Mouse (Mus musculus) natural killer cell, adult 2 months (primary cell): Measurements from ENCODE around the gene Mcpt2.
A peak's percentile ranks its signal among the peaks of the same experiment; 100 is the strongest.
"Not testable (repeated sequence)": the region's sequence is repeated elsewhere in the genome, so short reads cannot be mapped to it uniquely, and the experiment has no call there.

Experiments
- DNase-seq, 2 experiments: peaks; one replicate each; pipeline ENCODE4 v3.0.0; 2022; ENCODE audit warnings: low spot score in 2 of 2

Mcpt2 gene

DNA sequence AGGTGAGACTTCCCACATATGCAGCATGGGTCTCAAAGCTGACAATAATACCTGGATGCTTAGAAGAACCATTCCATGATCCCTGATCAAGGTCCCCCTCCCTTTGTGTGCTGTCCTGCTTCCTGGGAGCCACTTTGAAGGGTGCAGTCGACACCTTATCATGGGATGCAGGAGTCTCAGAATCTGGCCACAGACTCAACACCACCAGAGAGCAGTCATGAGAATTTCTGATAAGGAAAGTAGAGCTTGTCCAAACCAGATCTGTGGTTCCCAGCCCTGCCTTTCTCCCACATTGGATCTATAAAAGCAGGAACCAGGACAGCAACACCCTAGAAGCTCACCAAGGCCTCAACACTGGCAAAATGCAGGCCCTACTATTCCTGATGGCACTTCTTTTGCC, at the start of gene Mcpt2:
Gene Mcpt2 (plus strand): TSS at position 250 of the 400 bp plus-strand sequence.
- not testable (repeated sequence) for DNase-seq

DNA sequence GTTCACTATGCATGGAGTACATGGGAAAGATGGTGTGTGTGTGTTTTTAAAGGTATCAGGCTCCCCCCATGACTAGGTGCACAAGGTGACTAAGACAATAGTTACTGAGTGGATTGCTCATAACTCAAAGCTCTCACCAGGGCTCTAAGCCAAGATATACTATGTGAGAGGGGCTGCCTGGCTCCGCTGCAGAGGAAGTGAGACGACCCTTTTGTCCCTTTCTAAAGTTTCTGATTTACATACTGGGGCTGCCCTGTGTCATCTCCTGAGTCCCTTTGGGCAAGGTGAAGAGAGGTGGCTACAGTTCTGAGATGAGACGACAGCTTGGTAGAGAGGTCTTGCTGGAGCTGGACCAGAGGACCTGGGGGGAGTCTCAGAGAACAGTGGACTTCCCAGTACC, 28.7 kb upstream of the Mcpt2 start:
- no peak for DNase-seq

DNA sequence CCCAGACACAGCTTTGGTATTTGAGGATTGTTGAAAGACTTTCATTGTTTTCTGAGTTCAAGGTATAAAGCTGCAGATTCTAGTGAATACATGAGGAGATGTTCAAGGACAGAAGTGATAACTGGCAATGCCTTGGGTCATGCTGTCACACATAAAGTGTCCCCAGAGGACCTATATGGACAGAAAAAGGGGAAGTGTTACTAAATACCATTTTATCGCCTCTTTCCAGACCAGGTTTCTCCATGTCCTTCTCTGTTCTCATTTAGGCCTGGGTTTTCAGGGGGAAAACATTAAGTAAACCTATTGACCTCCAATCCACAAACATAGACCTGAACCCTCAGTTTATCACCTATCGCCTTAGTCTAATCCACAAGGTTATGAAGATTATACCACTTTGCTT, 27.9 kb upstream of the Mcpt2 start:
- DNase-seq, result no peak

DNA sequence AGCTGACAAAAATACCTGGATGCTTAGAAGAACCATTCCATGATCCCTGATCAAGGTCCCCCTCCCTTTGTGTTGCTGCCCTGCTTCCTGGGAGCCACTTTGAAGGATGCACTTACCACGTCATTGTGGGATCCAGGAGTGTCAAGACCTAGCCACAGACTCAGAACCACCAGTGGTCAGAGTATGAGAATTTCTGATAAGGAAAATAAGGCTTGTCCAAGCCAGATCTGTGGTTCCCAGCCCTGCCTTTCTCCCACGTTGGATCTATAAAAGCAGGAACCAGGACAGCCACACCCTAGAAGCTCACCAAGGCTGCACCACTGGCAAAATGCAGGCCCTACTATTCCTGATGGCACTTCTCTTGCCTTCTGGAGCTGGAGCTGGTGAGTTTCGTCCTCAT, 24.2 kb upstream of the Mcpt2 start, which contains the start of gene Mcpt1:
Gene Mcpt1 (plus strand): TSS at position 301 of the 400 bp plus-strand sequence.
- not testable (repeated sequence) for DNase-seq

DNA sequence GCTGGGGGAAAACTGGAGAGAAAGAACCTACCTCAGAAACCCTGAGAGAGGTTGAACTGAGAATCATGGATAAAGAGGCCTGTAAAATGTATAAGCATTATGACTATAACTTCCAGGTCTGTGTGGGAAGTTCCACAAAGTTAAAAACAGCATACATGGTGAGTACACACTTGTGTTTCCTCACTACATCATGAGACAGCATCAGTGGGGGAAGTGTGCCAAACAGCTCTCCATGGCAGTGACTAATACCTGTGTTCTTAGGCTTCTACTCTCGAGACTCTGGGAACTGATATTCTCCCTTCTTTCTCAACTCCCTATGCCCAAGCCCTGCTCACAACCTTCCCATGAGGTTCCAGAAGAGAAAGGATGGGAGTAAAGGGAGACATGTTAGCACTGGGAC, 22.4 kb upstream of the Mcpt2 start:
- DNase-seq, result no peak

DNA sequence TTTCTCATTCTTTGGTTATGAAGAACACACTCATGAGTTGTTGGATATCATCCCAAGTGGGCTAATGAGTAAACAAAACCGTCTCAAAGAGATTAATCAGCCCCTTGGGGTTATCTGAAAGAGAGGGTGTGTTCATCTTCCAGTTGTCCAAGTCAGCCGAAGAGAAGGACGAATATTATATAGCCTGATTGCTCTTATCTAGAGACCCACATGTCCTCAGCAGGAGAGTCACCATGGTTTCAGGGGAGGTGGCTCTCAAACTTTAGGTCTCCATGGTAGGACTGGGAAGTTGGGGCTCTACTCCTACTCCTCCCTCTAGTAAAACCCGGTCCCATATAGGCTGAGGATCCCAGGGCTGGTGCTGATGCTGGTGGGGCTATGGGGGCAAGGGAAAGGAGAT, 20.5 kb upstream of the Mcpt2 start:
- DNase-seq, result not testable (repeated sequence)

DNA sequence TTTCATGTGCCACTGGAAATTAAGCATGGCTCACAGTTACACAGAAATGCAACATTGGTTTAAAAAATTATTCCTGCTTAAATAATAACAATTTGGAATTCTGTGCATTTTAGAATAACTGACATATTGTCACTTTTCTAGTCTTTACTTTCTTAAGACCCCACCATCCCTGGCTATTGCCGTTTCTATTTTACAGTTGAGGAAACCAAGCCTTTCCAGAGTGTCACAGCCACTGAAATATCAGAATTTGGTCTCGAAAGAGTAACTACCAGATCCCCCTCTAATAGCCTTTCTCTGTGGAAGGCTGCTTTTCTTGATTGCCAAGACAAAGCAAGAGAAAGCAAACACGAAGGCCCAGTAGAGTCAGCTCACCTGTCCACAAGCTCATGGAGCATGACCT, 11.4 kb upstream of the Mcpt2 start, which contains the start of gene Mcpt9:
Gene Mcpt9 (minus strand): TSS at position 101 of the 400 bp plus-strand sequence.
- not testable (repeated sequence) for DNase-seq

DNA sequence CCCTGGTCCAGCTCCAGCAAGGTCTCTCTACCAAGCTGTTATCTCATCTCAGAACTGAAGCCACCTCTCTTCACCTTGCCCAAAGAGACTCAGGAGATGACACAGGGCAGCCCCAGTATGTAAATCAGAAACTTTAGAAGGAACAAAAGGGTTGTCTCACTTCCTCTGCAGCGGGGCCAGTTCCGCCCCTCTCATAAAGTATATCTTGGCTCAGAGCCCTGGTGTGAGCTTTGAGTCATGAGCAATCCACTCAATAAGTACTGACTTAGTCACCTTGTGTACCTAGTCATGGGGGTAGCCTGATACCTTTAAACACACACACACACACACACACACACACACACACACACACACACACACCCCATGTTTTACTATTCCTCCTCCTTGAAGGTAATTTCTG, 7.4 kb upstream of the Mcpt2 start:
- no peak for DNase-seq

DNA sequence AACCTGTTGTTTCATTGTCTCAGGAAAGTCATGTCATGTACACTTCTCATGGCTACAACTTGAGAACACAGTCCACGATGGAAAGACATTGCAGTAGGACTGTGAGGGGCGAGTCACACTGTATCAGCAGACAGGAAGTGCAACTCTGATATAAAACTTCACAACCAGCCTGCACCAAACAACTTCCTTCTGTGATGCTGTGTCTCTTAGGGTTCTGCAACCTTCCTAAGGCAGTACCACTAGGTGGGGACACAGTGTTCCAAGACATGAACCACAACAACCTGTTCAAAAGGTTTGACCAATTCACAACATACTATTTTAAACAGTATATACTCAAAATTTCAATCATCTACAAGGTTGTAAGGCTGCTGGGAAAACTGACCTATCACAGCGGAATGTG, 13.6 kb downstream of the Mcpt2 start:
- no peak for DNase-seq

DNA sequence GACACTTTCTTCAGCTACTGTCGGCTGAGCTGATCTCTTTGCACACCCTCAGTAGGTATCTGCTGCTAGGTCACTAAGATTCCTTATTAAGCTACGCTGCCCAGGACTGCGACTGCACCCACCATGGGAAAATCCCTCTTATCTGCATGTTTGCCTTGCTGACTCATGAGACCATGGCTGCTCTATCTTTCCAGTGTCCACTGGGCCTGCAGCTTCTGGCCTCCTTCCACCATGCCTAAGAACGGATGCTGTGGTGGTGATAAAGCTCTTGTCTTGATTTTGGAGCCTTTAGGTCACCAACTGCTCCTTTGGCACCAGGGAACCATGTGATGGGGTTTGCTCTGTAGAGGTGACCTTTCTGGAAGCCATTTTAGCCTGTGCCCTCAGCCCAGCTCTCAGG, 15.9 kb downstream of the Mcpt2 start:
- no peak for DNase-seq

DNA sequence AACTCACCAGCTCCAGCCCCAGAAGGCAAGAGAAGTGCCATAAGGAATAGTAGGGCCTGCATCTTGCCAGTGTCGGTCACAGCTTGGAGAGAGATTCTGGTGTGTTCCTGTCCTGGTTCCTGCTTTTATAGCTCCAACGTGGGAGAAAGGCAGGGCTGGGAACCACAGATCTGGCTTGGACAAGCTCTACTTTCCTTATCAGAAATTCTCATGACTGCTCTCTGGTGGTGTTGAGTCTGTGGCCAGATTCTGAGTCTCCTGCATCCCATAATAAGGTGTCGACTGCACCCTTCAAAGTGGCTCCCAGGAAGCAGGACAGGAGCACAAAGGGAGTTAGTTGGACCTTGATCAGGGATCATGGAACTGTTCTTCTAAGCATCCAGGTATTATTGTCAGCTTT, 20.4 kb downstream of the Mcpt2 start, which contains the start of gene Mcpt4:
Gene Mcpt4 (minus strand): TSS at position 101 of the 400 bp plus-strand sequence.
- not testable (repeated sequence) for DNase-seq

DNA sequence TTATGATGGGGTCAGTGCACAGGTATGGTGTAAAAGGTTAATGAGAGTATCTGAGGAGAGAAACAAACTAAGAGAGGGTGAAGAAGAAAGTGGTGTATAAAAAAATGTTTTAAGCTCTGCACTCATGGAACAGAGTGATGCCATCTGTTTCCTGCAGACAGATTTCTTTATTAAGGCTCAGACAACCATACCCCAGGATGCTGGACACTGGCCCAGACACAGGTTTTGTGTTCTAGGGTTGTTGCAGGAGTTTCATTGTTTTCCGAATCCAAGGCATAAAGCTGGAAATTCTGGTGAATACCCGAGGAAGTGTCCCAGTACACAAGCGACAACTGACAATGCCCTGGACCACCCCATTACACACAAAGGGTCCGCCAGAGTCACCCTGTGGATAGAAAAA, 40.2 kb downstream of the Mcpt2 start:
- no peak for DNase-seq

DNA sequence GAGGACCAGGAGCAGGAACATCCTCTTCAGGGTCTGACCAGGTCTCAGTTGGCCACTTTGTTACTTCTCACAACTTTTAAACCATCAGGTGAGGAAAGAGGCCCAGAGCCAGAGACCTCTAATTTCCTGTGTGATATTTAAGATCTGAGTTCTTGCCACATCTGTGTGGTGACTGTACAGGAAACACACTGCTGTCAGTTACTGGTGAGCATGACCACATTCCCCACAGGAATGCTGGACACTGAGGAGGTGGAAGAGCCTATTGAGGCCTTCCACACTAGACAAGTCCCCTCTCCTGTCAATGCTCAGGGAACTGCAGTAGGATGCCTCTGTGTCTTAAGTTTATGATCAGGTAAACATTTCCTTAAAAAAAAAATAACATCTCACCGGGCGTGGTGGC, 43.3 kb downstream of the Mcpt2 start, which contains the start of gene Mcpt8:
Gene Mcpt8 (minus strand): TSS at position 107 of the 400 bp plus-strand sequence.
- no peak for DNase-seq

DNA sequence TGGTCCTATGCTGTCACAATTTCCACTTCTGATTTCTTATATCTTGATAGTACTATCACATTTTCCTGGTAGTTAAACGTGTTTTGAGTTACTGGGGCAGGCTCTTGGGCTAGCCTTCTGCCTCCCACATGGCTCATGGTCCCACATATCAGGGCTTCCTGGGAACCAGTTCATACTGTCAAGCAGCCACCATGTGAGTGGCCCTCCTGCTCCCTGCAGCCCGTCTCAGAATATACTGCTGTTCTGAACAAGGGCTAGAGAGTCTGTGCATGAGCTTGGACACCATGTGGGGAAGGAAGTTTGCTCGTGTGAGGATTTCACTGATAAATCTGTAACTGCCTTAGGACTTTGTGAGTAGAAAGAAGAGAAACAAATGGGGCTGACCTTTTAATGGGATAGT, 44.9 kb downstream of the Mcpt2 start:
- no peak for DNase-seq

DNA sequence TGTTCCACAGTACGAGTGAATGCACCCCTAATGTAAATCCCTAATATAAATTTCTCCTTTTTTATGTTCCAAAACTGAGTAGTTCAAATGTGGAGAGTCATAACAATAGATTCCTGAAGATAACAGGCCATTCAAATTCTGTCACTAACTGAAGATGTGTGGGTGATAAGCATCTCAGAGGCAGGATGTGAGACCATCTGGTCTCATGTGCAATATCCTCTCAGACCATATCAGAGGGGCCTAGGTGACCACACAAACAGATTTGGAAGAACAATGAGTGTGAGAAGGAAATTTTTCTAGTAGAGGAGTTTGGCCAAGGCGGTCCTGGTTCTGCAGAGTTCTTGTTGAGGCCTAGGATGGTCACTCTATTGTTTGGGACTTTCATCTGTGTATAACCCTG, 51.5 kb downstream of the Mcpt2 start:
- peak in 1 of 2 experiments; percentile 16 for DNase-seq
